Mouse (Mus musculus) heart, postnatal 0 days (tissue): ENCODE measurements around the gene Rere. TPM values are rescaled to one million over a fixed set of nuclear protein-coding genes. Genes with fewer than 3 reads are reported as not detected.
"Not testable (repeated sequence)": the region's sequence is repeated elsewhere in the genome, so short reads cannot be mapped to it uniquely, and the experiment has no call there.

Experiments
- ATAC-seq: fragments of 200-750 bp; cut with Nextera tagmentation; 2 replicates; pipeline ENCODE4 v1.8.0; 2017; ENCODE audit warnings: low read depth, moderate number of reproducible peaks, moderate library complexity; ENCODE audit not compliant: insufficient read depth
- DNase-seq: peaks from one replicate; pipeline ENCODE4 v3.0.0-alpha.2; 2016; ENCODE audit warnings: low spot score
- H3K27ac ChIP-seq: fragments of 300-500 bp; sonication (generic); 2 replicates; pipeline ENCODE4 v1.5.1; 2014; ENCODE audit warnings: low read depth, mild to moderate bottlenecking
- H3K27me3 ChIP-seq: fragments of 300-500 bp; sonication (generic); 2 replicates; pipeline ENCODE4 v1.6.1; 2014; ENCODE audit warnings: low read length, mixed read lengths; ENCODE audit not compliant: control insufficient read depth, insufficient read depth
- H3K36me3 ChIP-seq: fragments of 300-500 bp; sonication (generic); replicated peaks from 2 replicates; pipeline ENCODE4 v1.6.1; 2014; ENCODE audit warnings: low read length, mixed read lengths; ENCODE audit not compliant: control insufficient read depth, insufficient read depth
- H3K4me1 ChIP-seq: fragments of 300-500 bp; sonication (generic); 2 replicates; pipeline ENCODE4 v1.6.1; 2014; ENCODE audit warnings: antibody characterized with exemption; ENCODE audit not compliant: control insufficient read depth, insufficient read depth
- H3K4me2 ChIP-seq: fragments of 300-500 bp; sonication (generic); 2 replicates; pipeline ENCODE4 v1.6.1; 2014; ENCODE audit warnings: low read depth, mild to moderate bottlenecking, low read length, moderate library complexity
- H3K4me3 ChIP-seq: fragments of 300-500 bp; sonication (generic); 2 replicates; pipeline ENCODE4 v1.5.1; 2014; ENCODE audit warnings: low read depth, low read length
- H3K9ac ChIP-seq: fragments of 300-500 bp; sonication (generic); replicated peaks from 2 replicates; pipeline ENCODE4 v1.6.1; 2014; ENCODE audit warnings: low read depth, low read length, mixed read lengths
- H3K9me3 ChIP-seq: fragments of 300-500 bp; sonication (generic); replicated peaks from 2 replicates; pipeline ENCODE4 v1.6.1; 2016; ENCODE audit warnings: low read length; ENCODE audit not compliant: control insufficient read depth
- CTCF ChIP-seq: IDR thresholded peaks from 2 replicates; pipeline ENCODE4 v1.5.1; 2016; ENCODE audit warnings: antibody characterized with exemption, control low read depth, low read depth
- EP300 ChIP-seq: IDR thresholded peaks from 2 replicates; pipeline ENCODE4 v1.6.1; 2016; ENCODE audit warnings: antibody characterized with exemption, low read depth
- WGBS: fragments of 180-500 bp; shearing (Covaris S2); extraction: QIAGEN DNeasy Blood & Tissue Kit; methylation state at CpG from one replicate; pipeline ENCODE4 v1.1.7; 2014; 5-methylcytosine and 5-hydroxymethylcytosine counted together
- polyA plus RNA-seq: library from polyadenylated mRNA; unstranded; fragments of >200 nt; fragmentation: Nextera tagmentation; extraction: Ambion mirVana; gene quantifications from 2 replicates; pipeline ENCODE4 v1.2.1, GENCODE M21; 2015
- total RNA-seq: library from RNA; depleted of rRNA; stranded (reverse); fragments of >200 nt; gene quantifications from 2 replicates; pipeline ENCODE4 v1.2.3, GENCODE M21; 2014; ENCODE audit warnings: low replicate concordance

Gene Rere
- total and polyA plus RNA-seq, 2 experiments from 2014 or later: 14.6 to 17.9 TPM

- peak overlapping the region; percentile 12; the same call in 1 of the 2 replicates for H3K4me2 ChIP-seq
- H3K4me3 ChIP-seq: no peak overlapping the region
- peak; percentile 33 for DNase-seq
- no peaks in the 10 kb centered on the region for H3K27me3 ChIP-seq
- WGBS: 22% methylated on average over 7 of the region's 7 CpGs
- no peak overlapping the region for H3K9ac ChIP-seq
- ATAC-seq: no peak
- H3K9me3 ChIP-seq: no peaks in the 10 kb centered on the region
- no peak for TF ChIP-seq CTCF
- no peak for TF ChIP-seq EP300
- H3K36me3 ChIP-seq: no peaks in the 10 kb centered on the region
- peak overlapping the region; percentile 44 for H3K27ac ChIP-seq
- H3K4me1 ChIP-seq: peaks cover 24% of the 10 kb centered on the region
These were observed 11.8 kb upstream of the Rere start for GRCm38 (mm10) chr4:150269679-150270078.

- not testable (repeated sequence) for H3K9ac ChIP-seq, ATAC-seq, DNase-seq, H3K4me3 ChIP-seq, H3K9me3 ChIP-seq, H3K27me3 ChIP-seq, H3K36me3 ChIP-seq, H3K4me2 ChIP-seq, H3K27ac ChIP-seq
- H3K4me1 ChIP-seq: peaks cover 24% of the 10 kb centered on the region
- 58% methylated on average over 3 of the region's 4 CpGs for WGBS
These were observed 10.7 kb upstream of the Rere start for GRCm38 (mm10) chr4:150270718-150271117.

GRCm38 (mm10) chr4:150272725-150273124, 8.7 kb upstream of the Rere start:
- Histone ChIP-seq H3K36me3 (no peaks in the 10 kb centered on the region), H3K9ac (no peak overlapping the region), H3K4me2 (peak overlapping the region; percentile 7; the same call in 1 of the 2 replicates), H3K27ac (peak overlapping the region; percentile 59), H3K27me3 (no peaks in the 10 kb centered on the region), H3K4me3 (no peak overlapping the region), H3K4me1 (peaks cover 24% of the 10 kb centered on the region), H3K9me3 (no peaks in the 10 kb centered on the region)
- 10% methylated on average over 9 of the region's 9 CpGs for WGBS
- ATAC-seq: peak; percentile 63
- TF ChIP-seq CTCF (no peak), EP300 (peak; percentile 79)
- DNase-seq: peak; percentile 86

GRCm38 (mm10) chr4:150275531-150275930, 5.9 kb upstream of the Rere start:
- no peaks in the 10 kb centered on the region for H3K9me3 ChIP-seq
- ATAC-seq: no peak
- H3K4me1 ChIP-seq: peaks cover 15% of the 10 kb centered on the region
- no peaks in the 10 kb centered on the region for H3K36me3 ChIP-seq
- 83% methylated on average over 5 of the region's 5 CpGs for WGBS
- DNase-seq: no peak
- TF ChIP-seq EP300 (no peak), CTCF (no peak)
- H3K4me3 ChIP-seq: no peak overlapping the region
- H3K4me2 ChIP-seq: no peak overlapping the region
- no peaks in the 10 kb centered on the region for H3K27me3 ChIP-seq
- no peak overlapping the region for H3K9ac ChIP-seq
- H3K27ac ChIP-seq: no peak overlapping the region

GRCm38 (mm10) chr4:150279336-150279735, 2.1 kb upstream of the Rere start:
- ATAC-seq, DNase-seq, H3K4me3 ChIP-seq, H3K27me3 ChIP-seq, H3K36me3 ChIP-seq, H3K4me2 ChIP-seq, H3K9me3 ChIP-seq, H3K27ac ChIP-seq, H3K9ac ChIP-seq: not testable (repeated sequence)
- 87% methylated on average over 5 of the region's 7 CpGs for WGBS
- peaks cover 12% of the 10 kb centered on the region for H3K4me1 ChIP-seq

- 63% methylated on average over 2 of the region's 2 CpGs for WGBS
- ATAC-seq: no peak
- Histone ChIP-seq H3K36me3 (no peaks in the 10 kb centered on the region), H3K4me3 (no peak overlapping the region), H3K4me1 (peaks cover 12% of the 10 kb centered on the region), H3K27me3 (no peaks in the 10 kb centered on the region), H3K4me2 (no peak overlapping the region), H3K27ac (peak overlapping the region; percentile 95; the same call in 1 of the 2 replicates), H3K9ac (no peak overlapping the region), H3K9me3 (no peaks in the 10 kb centered on the region)
- DNase-seq: no peak
- TF ChIP-seq EP300: no peak
- TF ChIP-seq CTCF: no peak
These were observed 1.4 kb upstream of the Rere start for GRCm38 (mm10) chr4:150280002-150280401.
